Mouse (Mus musculus) ES-E14 (cell line): Measurements from ENCODE around the gene Ccser2.

Experiments used
- CHD2 ChIP-seq: IDR thresholded peaks from 2 replicates; pipeline ENCODE4 v1.6.1; 2014; ENCODE audit warnings: mild to moderate bottlenecking, low read depth, low read length, inconsistent platforms
- HCFC1 ChIP-seq: IDR thresholded peaks from 2 replicates; pipeline ENCODE4 v1.6.1; 2012; ENCODE audit warnings: low read length, inconsistent platforms, borderline replicate concordance; ENCODE audit not compliant: insufficient read depth
- MAFK ChIP-seq: IDR thresholded peaks from 2 replicates; pipeline ENCODE4 v1.6.1; 2014; ENCODE audit warnings: mild to moderate bottlenecking, low read depth, low read length, inconsistent platforms; ENCODE audit not compliant: insufficient read depth
- ZC3H11A ChIP-seq: IDR thresholded peaks from 2 replicates; pipeline ENCODE4 v1.6.1; 2012; ENCODE audit warnings: low read depth, mild to moderate bottlenecking, inconsistent platforms, low read length, borderline replicate concordance
- ZNF384 ChIP-seq: IDR thresholded peaks from 2 replicates; pipeline ENCODE4 v1.6.1; 2012; ENCODE audit warnings: low read depth, low read length, inconsistent platforms

DNA sequence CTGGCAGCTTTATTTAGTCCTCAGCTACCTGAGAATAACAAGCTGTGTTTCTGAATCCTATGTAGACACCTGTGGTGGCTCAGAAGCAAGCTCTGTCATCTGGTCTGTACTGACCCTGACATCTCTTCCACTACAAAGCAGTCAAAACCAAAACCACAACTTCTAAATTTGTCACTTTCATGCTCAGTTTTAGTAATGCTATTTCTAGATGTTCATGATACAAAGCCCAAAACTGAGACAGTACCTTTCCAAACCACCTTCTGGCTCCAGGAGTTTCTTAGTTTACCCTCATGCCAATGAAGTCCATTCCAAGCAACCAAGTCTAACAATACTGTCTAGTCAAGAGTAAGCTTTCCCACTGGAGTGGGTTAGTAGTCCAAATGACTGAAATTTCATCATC is 36.5 kb downstream of the Ccser2 start:
- TF ChIP-seq MAFK (no peak), ZC3H11A (no peak), ZNF384 (no peak), CHD2 (no peak), HCFC1 (no peak)
